Mouse (Mus musculus) frontal cortex, postnatal 14 days (tissue): ENCODE data around the gene AL732309.1.
"Not testable (repeated sequence)": the region's sequence is repeated elsewhere in the genome, so short reads cannot be mapped to it uniquely, and the experiment has no call there.

ENCODE experiments used
- DNase-seq, 2 experiments: peaks; one replicate each; pipeline ENCODE4 v3.0.0; 2022; ENCODE audit warnings: low spot score in 2 of 2

Gene AL732309.1

DNA sequence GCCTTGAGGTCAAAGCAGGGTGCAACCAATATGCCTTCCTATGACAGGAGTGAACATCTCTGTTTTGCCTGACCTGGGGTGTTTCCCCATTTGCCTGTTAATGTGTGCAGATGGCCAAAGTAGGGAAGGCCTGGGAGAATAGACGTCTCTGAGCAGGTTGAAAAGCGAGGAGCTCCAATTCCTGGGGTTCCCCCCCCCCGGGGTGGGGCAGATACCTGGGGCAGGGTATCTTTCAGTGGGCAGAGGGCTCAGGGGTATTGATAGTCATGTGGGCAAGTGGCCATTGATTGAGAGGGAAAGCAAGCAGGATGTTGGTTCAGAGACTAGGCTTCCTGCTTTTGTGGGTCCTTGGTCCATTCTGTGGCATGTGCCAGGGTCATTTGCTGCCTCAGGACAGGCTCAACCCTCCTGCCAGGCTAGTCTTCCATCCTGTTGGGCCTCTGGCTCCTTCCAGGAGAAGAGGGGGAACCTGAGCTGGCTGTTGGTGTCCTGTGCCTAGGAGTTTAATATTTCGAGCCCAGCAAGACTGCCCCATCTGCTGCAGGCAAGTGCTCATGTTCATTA, 21.2 kb upstream of the AL732309.1 start:
- DNase-seq: no peak

DNA sequence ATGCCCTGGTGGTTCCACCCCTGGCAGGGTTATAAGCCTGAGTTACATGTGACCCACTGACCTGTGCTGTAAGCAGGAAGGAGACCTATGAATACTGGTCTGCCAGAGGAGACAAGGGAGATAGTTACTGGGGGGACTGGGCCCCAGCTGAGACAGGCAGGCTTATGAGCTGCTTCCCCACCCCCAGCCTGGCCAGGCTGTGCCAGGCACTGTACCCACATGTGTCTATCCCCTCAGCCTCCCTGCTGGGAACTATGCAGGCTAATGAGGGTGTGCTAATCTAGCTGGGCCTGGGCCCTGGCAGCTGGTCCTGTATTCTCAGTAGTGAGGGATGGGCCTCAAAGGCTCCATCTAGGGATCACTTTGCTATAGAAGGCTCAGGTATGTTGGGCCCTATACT, 20.6 kb upstream of the AL732309.1 start:
- DNase-seq: no peak

DNA sequence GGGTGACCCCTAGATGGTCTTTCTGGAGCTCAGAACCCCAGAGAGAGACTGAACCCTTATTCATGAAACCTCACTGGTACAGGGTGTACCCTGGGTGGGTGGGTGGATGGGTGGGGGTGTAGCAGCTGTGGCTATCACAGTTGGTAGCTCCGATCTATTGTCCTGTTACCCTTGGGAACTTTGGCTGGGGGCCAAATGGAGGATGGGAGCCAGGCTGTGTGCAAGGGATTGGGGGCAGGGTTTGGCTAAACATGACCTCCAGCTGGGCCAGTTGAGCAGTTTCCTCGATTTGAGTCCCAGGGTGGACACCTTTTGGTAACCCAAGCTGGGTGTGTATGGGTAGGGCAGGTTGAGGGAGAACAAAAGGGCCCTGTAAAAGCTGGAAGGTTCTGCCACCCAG, 20.1 kb upstream of the AL732309.1 start:
- no peak for DNase-seq

DNA sequence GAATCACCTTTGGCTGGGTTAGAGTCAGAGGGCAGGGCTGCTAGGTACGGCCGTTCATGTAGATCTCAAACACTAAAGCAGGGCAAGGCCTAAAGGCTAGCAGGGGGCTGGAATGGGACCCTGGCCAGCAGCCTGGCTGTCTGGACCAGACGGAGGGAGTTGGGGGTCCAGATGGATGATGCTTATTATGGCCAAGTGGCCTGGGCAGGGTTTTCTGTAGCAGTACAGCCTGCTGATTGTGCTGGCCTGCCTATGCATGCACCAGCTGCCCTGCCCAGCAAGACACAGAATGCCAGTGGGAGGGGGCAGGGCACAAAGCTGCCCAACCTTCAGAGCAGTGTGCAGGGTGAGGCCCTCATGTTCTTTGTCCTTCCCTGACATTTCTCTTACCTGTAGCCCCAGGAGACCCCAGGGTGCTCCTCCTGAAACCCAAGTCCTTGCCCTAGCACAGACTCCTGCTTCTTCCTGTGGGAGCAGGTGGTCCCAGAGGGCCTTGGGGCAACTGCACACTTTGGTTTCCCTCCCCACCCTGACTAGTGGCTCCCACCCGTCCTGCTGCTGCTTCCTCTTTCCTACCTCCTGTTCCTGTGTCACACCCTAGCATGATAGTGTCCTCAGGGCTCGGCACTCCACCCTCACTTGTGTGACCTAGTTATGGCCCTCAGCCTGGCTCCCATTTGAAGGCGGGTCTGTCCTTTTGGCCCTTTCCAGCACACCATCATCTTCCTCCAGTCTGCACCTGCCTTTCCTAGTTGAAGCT, 19.4 kb upstream of the AL732309.1 start:
- no peak for DNase-seq

DNA sequence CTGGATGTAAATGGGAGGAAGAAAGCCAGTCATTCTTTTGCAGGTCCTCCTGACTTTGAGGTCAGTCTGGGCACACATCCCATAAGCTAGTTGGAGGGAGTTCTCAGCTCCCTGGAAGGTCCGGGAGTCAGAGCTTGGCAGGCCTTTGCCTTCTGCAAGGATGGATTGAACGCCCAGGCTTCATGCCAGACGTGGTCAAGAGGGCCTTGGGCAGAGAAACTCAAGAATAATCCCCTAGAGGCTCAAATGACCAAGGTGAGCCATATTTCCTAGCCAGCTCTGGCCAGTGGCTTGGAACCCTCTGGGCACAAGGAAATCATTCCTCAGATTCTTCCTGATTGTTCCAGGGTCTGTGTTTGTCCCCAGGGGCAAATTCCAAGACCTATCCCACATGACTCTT, 18.2 kb upstream of the AL732309.1 start:
- no peak for DNase-seq

DNA sequence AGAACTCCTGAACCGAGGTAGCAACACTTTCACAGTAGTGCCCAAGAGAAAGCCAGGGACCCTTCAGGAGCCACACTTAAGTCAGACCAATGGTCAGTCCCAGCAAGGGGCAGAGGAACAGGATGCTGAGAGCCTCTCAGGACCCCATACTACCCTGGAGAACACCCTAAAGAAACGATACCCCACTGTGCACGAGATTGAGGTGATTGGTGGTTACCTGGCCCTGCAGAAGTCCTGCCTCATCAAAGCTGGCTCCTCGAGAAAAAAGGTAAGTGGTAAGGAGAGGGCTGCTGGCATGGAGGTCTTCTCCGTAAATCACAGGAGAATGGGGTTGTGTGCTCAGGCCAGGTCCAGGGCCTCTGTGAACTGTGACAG, 17.6 kb upstream of the AL732309.1 start:
- DNase-seq: no peak

DNA sequence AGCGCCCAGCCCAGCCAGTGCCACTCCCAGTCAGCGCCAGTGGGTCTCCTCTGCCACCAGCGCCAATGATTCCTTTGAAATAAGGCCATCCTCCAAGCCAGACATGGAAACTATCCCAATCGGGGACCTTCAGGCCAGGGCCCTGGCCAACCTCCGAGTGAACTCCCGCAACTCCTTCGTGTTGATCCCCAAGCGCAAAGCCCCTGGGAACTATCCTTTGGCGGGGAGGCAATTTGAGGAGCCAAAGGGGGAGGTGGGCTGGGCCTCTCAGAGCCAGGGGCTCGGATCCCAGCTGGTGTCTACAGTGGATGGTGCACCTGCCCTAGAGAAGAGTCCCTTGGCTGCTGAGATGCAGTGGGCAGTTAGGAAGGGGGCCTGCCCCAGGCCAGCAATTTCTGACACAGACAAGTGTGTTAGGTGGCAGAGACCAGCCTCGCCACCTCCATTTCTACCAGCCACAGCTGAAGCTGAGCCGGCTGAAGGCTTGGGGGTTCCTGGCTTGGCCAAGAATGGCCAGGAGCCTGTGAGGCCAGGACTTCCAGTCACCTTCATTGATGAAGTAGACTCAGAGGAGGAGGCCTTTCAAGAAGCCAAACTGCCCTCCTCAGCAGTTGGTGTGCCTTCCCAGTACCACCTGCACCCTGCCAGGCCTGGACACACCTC, 17.1 kb upstream of the AL732309.1 start:
- no peak for DNase-seq

DNA sequence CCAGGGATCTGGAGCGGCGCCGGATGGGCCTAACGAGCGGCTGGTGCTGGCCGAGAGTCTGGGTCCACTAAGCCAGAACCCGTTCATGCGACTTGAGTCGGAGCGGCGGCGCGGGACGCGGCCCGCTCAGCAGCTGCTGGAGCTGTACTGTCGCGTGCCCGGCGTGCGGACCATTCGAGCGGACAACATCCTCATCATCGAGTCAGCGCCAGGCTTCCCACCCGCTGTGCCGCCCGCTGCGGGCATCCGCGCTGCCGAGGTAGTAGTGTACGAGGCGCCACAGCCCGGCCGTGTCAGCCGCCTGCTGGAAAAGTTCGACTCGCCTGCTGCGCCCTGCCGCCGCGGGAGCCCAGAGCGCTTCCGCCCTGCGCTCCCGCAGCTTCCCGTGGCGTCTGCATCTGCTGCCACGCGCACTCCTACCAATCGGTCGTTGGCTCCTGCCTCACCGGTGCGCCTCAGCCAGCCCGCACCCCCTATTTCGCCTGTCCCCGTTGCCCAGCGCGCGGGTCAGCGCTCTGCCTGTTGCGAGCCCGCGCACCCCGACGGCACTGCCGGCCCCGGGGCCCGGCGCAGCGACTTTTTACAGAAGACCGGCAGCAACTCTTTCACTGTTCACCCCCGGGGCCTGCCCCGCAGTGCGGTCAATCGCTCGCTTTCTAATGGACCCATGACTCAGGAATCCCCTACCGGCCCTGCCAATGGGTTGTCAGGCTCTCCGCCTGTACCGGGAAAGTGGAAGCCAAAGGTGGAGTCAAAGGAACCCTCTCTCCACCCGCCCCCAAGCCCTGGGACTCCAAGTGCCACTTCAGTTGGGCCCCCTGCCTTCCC, 16.3 kb upstream of the AL732309.1 start:
- no peak for DNase-seq

DNA sequence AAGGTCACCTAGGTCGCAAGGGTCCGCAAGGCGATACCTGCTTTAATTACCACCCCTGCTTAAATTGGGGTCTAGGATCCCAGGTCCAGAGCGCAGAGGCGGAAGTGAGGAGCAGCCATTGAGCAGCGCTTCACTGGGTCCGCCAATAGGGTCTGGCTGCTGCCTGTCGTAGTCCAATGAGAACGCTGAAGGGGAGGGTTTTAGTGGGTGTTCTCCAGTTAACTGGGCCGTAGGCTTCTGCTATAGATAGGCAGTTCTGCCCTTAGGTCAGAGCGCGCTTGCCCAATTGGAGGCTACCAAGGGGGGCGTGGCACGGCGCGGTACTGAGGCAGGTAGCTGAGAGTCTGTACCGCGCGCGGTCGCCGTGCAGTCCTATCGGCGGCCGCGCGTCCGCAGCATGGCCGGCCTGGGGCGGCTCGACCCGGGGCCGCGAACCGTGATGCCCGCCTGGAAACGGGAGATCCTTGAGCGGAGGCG, 15.7 kb upstream of the AL732309.1 start, which contains the start of gene Tprn:
Gene Tprn, plus strand, starts transcription at position 328 of the 477 bp plus-strand sequence.
- DNase-seq: peak; percentile 89 to 93

DNA sequence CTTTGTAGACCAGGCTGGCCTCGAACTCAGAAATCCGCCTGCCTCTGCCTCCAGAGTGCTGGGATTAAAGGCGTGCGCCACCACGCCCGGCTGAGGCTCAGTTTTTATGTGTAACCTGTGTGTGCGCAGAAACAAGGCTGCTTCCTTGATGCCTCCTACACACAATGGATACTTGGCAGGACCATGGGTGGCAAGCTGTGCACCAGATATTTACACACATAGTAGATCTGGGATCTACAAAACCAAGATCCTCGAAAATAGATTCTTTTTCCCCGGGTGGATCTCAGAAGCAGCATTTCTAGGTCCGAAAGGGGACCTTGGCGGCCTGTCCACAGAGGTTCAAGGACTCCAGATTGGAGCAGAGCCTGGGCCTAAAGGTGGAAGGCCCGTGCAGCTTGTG, 15.2 kb upstream of the AL732309.1 start:
- DNase-seq: no peak

DNA sequence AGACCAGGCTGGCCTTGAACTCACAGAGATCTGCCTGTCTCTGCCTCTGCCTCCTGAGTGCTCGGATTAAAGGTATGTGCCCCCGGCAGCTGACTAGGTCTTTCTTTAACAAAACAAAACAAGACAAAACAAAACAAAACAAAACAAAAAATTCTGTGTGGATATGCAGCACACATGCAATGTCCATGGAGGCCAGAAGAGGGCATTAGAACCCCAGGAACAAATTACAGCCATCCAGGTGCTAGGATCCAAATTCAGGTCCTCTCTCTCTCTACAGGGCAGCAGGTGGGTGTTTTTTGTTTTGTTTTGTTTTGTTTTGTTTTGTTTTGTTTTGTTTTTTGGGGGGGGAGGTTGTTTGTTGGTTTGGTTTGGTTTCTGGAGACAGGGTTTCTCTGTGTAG, 12.2 kb upstream of the AL732309.1 start:
- no peak for DNase-seq

DNA sequence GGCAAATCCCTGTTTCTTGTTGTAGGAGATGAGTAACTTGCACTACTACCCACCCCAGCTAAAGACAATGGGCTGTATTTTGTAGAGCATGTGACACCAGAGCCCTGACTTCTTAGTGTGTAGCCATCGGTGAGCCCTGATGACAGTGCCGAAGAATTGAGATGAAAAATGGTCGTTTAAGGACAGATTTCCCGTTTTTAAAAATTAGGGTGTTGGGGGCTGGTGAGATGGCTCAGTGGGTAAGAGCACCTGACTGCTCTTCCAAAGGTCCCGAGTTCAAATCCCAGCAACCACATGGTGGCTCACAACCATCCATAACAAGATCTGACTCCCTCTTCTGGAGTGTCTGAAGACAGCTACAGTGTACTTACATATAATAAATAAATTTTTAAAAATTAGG, 10.6 kb upstream of the AL732309.1 start:
- DNase-seq: not testable (repeated sequence)

DNA sequence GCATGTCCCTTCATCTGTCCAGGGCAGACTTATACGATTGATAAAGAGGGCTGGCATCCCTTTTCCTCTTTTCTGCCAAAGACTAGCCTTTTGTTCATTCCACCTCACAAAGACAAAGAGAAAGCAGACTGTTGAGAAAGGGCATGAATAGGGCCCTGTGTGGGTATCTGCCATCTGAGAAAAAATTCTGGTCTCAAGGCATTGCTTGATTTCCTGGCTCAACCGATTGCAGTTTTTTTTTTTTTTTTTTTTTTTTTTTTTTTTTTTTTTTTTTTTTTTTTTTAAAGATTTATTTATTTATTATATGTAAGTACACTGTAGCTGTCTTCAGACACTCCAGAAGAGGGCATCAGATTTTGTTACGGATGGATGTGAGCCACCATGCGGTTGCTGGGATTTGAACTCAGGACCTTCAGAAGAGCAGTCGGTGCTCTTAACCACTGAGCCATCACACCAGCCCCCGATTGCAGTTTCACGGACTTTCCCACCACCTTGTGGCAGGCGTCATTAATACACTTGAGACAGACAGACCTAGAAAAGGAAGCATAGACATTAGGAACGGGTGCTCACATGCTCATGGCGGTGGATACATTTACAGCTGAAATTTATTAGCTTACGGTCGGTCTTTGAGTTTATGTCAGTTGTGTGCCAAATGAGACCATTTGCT, 9.9 kb upstream of the AL732309.1 start:
- DNase-seq: not testable (repeated sequence)

DNA sequence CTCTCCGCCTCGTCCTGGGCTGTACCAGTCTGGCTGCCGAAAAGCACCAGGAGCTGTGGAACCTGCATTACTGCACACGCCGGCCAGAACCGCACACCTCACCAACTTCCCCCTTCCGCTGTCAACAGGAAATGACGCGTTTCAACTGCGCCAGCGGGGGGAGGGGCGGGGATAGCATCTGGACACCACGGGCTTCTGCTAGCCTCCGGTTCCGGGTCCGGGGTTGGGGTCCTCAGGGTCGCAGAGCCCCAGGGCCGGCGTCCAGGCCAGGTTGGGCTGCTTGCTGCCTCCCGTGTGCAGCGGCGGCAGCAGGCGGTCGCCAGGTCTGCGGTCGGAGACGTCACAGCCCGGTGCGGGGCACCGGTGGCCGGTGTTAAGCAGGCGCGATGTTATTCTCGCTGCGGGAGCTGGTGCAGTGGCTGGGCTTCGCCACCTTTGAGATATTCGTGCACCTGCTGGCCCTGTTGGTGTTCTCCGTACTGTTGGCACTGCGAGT, 8.7 kb upstream of the AL732309.1 start, which contains the start of gene Tmem203:
Gene Tmem203, plus strand, starts transcription at position 156 of the 496 bp plus-strand sequence.
- peak; percentile 71 to 83 for DNase-seq

DNA sequence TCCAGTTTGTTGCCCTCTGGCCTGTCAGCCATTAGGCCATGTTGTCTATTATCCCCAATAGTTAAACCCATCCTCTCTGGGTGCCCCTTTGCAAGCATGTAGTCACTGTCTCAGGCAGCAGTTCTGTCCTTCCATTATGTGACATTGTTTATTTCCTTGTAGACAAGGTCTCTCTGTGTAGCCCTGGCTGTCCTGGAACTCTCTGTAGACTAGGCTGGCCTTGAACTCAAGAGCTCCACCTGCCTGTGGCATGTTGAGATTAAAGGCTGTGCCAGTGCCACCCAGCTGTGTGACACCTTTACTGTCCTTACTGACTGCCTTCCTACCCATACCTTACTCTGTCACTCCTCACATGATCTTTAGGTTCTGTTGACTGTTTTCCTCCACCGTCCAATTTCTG, 5.7 kb upstream of the AL732309.1 start:
- DNase-seq: no peak

DNA sequence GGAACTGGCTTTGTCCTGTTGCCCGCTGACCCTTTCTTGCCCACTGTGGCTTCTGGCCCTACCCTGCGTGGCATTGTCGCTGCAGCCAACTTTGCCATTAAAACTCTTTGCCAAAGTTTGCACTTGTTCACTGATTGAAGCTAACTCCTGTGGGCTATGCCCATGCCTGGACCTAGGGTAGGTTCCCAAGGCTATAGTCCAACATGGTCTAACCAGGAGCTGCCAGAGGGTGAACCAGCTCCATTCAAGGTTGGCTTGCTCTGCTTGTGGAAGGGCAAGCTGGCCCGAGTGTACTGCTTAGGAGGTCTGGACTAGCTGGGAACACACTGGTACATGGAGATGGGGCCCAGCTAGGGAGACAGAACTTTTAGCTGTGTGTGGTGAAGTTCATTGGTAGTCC, 2.5 kb downstream of the AL732309.1 start:
- no peak for DNase-seq

DNA sequence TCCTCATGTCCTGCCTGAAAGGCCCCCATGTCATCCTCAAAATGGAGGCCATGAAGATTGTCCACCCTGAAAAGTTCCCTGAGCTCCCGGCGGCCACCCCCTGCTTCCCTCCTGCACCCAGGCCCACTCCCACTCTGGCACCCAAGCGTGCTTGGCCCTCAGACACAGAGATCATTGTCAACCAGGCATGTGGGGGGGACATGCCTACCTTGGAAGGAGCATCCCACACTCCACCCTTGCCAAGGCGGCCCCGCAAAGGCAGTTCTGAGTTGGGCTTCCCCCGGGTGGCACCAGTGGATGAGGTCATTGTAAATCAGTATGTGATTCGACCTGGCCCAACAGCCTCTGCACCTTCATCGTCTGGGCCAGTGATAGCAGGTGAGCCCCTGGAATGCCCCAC, 3.3 kb downstream of the AL732309.1 start:
- DNase-seq: no peak

DNA sequence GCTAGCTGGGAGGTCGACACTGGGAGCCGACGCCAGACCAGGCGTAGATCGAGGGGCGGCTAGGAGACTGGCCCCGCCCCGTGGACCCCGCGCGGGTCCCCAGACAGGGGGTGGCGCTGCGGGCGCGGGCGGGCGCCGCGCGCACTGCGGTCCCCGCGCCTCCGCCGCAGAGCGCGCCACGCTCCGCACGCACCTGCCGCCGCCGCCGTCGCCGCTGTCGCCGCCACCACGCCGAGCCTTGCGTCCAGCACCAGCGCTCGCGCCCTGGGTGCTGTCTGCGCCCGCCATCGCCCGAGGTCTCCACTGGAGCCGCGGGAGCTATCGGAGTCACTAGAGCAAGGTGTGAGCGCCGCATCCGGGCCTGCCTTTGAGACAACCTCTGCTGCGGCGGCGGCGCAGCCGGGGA, 4.6 kb downstream of the AL732309.1 start, which contains the start of the genes Rnf208 and Cysrt1:
Gene Rnf208, plus strand, starts transcription at position 155 of the 406 bp plus-strand sequence.
Gene Cysrt1, minus strand, starts transcription at position 352 of the 406 bp plus-strand sequence.
- DNase-seq: peak in 1 of 2 experiments; percentile 38

DNA sequence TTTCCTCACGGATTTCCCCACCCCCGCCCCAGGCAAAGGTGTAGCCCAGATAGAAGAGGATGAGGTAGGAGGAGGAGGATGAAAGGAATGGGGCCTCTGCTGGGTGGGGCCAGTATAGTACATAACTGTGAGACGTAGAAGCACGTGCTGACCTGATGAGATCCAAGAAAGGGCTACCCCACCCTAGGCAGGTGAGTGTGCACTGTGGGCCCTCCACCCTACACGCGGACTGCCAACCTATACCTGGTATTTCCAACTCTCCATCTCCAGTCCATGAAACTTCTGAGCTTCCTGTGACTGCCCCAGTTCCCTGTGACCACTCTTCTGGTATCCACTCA, 5.3 kb downstream of the AL732309.1 start:
- no peak for DNase-seq

DNA sequence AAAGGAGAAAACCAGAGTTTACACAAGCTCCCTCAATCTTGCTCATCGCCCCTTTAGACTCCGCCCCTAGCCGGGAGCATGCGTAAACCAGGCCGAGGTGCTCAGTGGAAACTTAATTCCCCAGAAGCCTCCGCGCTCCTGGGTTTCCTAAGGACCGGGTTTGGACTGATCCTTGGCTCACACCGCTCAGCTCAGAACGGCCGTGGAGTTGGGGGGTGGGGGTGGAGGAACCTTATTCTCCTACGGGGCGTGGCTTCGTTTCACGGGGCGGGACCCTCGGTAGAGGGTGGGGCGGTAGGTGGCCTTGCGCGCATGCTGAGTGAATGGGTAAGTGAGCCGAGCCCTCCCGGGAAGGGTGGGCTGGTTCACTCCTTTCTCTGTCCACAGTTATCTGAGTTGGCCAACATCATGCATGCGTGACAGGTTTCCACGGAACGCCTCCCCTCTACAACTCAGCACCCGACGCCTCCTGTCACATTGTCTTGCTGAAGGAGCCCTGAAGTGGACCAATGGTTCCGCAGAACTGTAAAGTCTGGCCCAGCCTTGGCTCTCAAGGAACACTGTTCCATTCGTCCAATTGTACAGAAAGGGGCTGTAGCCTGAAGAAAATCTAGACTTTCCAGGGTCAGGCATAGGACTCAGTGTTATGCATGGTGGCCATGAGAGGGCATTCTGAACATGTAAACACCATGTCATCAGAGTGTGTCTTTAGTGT, 5.8 kb downstream of the AL732309.1 start:
- peak in 1 of 2 experiments; percentile 52 for DNase-seq
